Mouse (Mus musculus) megakaryocyte, adult 5-6 weeks (primary cell): Measurements from ENCODE around the gene Mymk. TPM values are rescaled to one million over a fixed set of nuclear protein-coding genes. Genes with fewer than 3 reads are reported as not detected.
A peak's percentile ranks its signal among the peaks of the same experiment; 100 is the strongest.

Experiments used
- ATAC-seq: 2 replicates; pipeline ENCODE4 v1.8.0; 2016; ENCODE audit warnings: mild to moderate bottlenecking, inconsistent platforms; ENCODE audit not compliant: poor library complexity, severe bottlenecking
- total RNA-seq, 2 experiments: library from RNA; stranded (forward) in 1 of 2; stranded (reverse) in 1 of 2; fragments of 153-499, 151-499 nt in 1 of 2; fragments of 221-1000, 200-1000 nt in 1 of 2; gene quantifications; 2 replicates each; pipeline versions ENCODE4 v1.2.3 to v1.2.4; 2015 to 2017

The Mymk gene
- total RNA-seq, 2 experiments from 2014 or later: not detected

- ATAC-seq: no peak
These were observed 32.7 kb downstream of the Mymk start for GRCm38 (mm10) chr2:27039286-27039685.

GRCm38 (mm10) chr2:27038596-27038995 lies 33.4 kb downstream of the Mymk start:
- peak; percentile 72 for ATAC-seq

- no peak for ATAC-seq
These were observed 35.0 kb downstream of the Mymk start for GRCm38 (mm10) chr2:27037008-27037407.

- no peak for ATAC-seq
These were observed 36.0 kb downstream of the Mymk start for GRCm38 (mm10) chr2:27036003-27036402.

- no peak for ATAC-seq
These were observed 39.6 kb downstream of the Mymk start for GRCm38 (mm10) chr2:27032361-27032760.

GRCm38 (mm10) chr2:27028437-27029015 lies 43.5 kb downstream of the Mymk start:
- peak; percentile 25 for ATAC-seq

- ATAC-seq: peak; percentile 82
These were observed 44.2 kb downstream of the Mymk start, which contains the start of gene Slc2a6 for GRCm38 (mm10) chr2:27027618-27028436. TSS of gene Slc2a6 (minus strand) at chr2:27027998.

- ATAC-seq: peak; percentile 46
These were observed 44.9 kb downstream of the Mymk start for GRCm38 (mm10) chr2:27026857-27027617.

GRCm38 (mm10) chr2:27026332-27026731 lies 45.6 kb downstream of the Mymk start:
- ATAC-seq: no peak

- ATAC-seq: peak; percentile 57
These were observed 46.4 kb downstream of the Mymk start for GRCm38 (mm10) chr2:27025545-27025944.

GRCm38 (mm10) chr2:27024136-27024535 lies 47.8 kb downstream of the Mymk start:
- ATAC-seq: no peak

- no peak for ATAC-seq
These were observed 49.4 kb downstream of the Mymk start for GRCm38 (mm10) chr2:27022612-27023011.

- ATAC-seq: no peak
These were observed 50.9 kb downstream of the Mymk start for GRCm38 (mm10) chr2:27021103-27021502.

- ATAC-seq: no peak
These were observed 52.4 kb downstream of the Mymk start for GRCm38 (mm10) chr2:27019530-27019929.

- ATAC-seq: peak; percentile 79
These were observed 54.2 kb downstream of the Mymk start for GRCm38 (mm10) chr2:27017802-27018201.

Other genes with a start within 250 kb of the Mymk start
- not detected in 2 replicates for gene Abo, start 207.2 kb downstream of the Mymk start, total RNA-seq (2015)
- gene Abo, start 207.2 kb downstream of the Mymk start, total RNA-seq (2017): not detected in 2 replicates
- gene Surf6, start 169.3 kb downstream of the Mymk start, total RNA-seq (2015): 8.9 and 9.2 TPM in 2 replicates
- 20.7 and 27.9 TPM in 2 replicates for gene Surf6, start 169.3 kb downstream of the Mymk start, total RNA-seq (2017)
- gene Med22, start 161.5 kb downstream of the Mymk start, total RNA-seq (2015): 5.6 and 7.2 TPM in 2 replicates
- 10.9 and 12.7 TPM in 2 replicates for gene Med22, start 161.5 kb downstream of the Mymk start, total RNA-seq (2017)
- 1,352 and 1,498 TPM in 2 replicates for gene Rpl7a, start 161.4 kb downstream of the Mymk start, total RNA-seq (2015)
- 1,113 and 1,311 TPM in 2 replicates for gene Rpl7a, start 161.4 kb downstream of the Mymk start, total RNA-seq (2017)
- gene Surf2, start 155.8 kb downstream of the Mymk start, total RNA-seq (2015): 31.3 and 35.6 TPM in 2 replicates
- gene Surf2, start 155.8 kb downstream of the Mymk start, total RNA-seq (2017): 34.0 and 34.5 TPM in 2 replicates
- gene Surf1, start 155.6 kb downstream of the Mymk start, total RNA-seq (2015): 102 and 106 TPM in 2 replicates
- 61.3 and 77.4 TPM in 2 replicates for gene Surf1, start 155.6 kb downstream of the Mymk start, total RNA-seq (2017)
- 95.0 and 100 TPM in 2 replicates for gene Surf4, start 138.3 kb downstream of the Mymk start, total RNA-seq (2015)
- gene Surf4, start 138.3 kb downstream of the Mymk start, total RNA-seq (2017): 86.1 and 98.4 TPM in 2 replicates
- gene Stkld1, start 138.1 kb downstream of the Mymk start, total RNA-seq (2015): 0.16 and 0.60 TPM in 2 replicates
- not detected in 2 replicates for gene Stkld1, start 138.1 kb downstream of the Mymk start, total RNA-seq (2017)
- 19.4 and 21.1 TPM in 2 replicates for gene Rexo4, start 107.8 kb downstream of the Mymk start, total RNA-seq (2015)
- gene Rexo4, start 107.8 kb downstream of the Mymk start, total RNA-seq (2017): 69.1 and 72.6 TPM in 2 replicates
- gene Adamts13, start 98.8 kb downstream of the Mymk start, total RNA-seq (2015): 0.04 TPM in 1 of 2 replicates, not detected in the other
- gene Adamts13, start 98.8 kb downstream of the Mymk start, total RNA-seq (2017): 0.24 and 0.95 TPM in 2 replicates
- 11.9 and 14.9 TPM in 2 replicates for gene Cacfd1, start 62.3 kb downstream of the Mymk start, total RNA-seq (2015)
- gene Cacfd1, start 62.3 kb downstream of the Mymk start, total RNA-seq (2017): 4.7 and 7.5 TPM in 2 replicates
- gene Slc2a6, start 44.2 kb downstream of the Mymk start, total RNA-seq (2015): 23.0 and 23.3 TPM in 2 replicates
- 39.1 and 40.0 TPM in 2 replicates for gene Slc2a6, start 44.2 kb downstream of the Mymk start, total RNA-seq (2017)
- gene Adamtsl2, start 7.2 kb upstream of the Mymk start, total RNA-seq (2015): not detected in 2 replicates
- not detected in 2 replicates for gene Adamtsl2, start 7.2 kb upstream of the Mymk start, total RNA-seq (2017)
- not detected in 2 replicates for gene Fam163b, start 70.3 kb upstream of the Mymk start, total RNA-seq (2015)
- not detected in 2 replicates for gene Fam163b, start 70.3 kb upstream of the Mymk start, total RNA-seq (2017)
- gene Dbh, start 93.1 kb upstream of the Mymk start, total RNA-seq (2015): not detected in 2 replicates
- not detected in 2 replicates for gene Dbh, start 93.1 kb upstream of the Mymk start, total RNA-seq (2017)
- gene Sardh, start 176.2 kb upstream of the Mymk start, total RNA-seq (2015): not detected in 2 replicates
- gene Sardh, start 176.2 kb upstream of the Mymk start, total RNA-seq (2017): 2.0 TPM in 1 of 2 replicates, not detected in the other